Mouse (Mus musculus) CD4-positive helper T cell, adult 2 months (primary cell): ENCODE measurements around the gene Ptprd.
"Not testable (repeated sequence)": the region's sequence is repeated elsewhere in the genome, so short reads cannot be mapped to it uniquely, and the experiment has no call there.

ENCODE experiments used
- DNase-seq: peaks from one replicate; pipeline ENCODE4 v3.0.0-alpha.2; 2012; ENCODE audit warnings: low read depth, missing footprints, low spot score

Ptprd gene

DNA sequence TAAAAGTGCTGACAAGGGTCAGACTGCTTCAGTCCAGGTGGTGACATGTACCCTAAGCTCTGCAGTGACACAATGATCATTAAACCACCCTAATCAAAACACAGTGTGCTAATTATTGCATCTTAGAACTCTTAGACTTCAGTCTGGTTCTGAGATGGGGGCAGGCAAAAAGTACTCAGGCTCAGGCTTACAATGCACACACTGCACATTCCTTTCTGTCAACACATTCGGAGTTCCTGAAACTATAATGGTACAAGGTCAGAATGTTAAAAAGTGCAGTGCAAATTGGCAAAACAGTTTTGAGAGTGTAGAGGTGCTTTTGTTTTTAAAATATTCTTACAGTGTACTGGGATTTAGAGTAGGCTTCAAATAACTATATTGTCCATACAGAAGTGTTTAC, 2167.0 kb downstream of the Ptprd start:
- no peak for DNase-seq

DNA sequence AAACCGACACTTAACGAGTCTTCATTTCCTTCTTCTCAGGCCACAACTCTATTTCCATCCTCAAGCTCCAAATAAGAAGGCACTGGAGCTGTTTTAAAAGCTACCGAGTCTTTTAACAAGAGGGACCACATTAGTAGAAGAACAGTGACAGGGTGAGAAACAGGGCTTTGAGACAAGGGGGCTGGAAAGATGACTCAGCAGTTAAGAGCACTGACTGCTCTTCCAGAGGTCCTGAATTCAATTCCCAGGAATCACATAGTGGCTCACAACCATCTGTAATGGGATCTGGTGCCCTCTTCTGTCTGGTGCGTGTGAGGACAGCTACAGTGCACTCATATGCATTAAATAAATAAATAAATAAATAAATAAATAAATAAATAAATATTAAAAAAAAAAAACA, 2174.6 kb downstream of the Ptprd start:
- DNase-seq: not testable (repeated sequence)

DNA sequence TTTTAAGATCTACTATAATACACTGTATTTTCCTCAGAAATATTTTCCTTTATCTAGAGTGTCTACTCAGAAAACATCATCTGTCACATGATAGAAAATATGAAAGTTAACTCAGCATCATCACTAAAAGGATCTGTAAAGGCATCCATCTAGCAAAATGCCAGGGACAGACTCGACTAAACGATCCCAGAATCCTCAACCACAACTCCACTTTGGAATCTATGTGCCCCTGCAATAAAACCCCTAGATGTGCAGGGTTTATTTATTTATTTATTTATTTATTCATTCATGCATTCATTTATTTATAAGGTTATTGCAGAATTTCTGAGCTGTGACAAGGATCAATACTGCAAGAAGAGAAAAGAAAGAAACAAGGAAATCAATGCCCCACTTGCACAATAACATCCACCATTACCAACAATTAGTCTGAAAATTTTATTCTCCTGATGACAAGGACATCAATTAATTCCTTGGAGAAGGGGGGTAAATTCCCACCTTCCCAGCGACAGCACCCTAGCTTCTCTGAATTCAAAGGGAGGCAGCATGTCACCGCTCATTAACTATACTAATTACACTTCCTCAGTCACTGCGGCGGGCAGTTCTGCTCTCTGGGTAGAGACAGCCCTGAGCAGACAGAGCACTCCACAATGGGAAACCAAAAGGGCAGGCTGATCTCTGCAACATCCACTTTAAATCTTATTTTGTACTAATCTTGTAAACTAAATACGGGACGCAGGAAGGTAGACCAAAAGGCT, 2186.0 kb downstream of the Ptprd start:
- DNase-seq: no peak

DNA sequence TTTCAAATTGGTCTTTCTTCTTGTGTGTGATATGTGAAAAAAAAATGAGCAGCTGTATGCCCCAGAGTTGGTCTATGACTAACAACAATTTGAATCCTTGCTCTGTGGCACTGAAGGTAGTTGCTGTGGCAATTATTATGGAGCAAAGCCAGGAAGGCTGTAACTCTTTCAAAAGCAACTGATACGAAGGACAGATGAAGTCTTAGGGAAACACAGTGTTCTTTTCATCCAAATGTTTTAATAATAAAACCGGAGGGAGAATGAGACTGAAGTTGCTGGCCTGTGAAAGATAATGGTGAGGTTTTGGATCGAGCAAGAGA, 2187.3 kb downstream of the Ptprd start:
- no peak for DNase-seq

DNA sequence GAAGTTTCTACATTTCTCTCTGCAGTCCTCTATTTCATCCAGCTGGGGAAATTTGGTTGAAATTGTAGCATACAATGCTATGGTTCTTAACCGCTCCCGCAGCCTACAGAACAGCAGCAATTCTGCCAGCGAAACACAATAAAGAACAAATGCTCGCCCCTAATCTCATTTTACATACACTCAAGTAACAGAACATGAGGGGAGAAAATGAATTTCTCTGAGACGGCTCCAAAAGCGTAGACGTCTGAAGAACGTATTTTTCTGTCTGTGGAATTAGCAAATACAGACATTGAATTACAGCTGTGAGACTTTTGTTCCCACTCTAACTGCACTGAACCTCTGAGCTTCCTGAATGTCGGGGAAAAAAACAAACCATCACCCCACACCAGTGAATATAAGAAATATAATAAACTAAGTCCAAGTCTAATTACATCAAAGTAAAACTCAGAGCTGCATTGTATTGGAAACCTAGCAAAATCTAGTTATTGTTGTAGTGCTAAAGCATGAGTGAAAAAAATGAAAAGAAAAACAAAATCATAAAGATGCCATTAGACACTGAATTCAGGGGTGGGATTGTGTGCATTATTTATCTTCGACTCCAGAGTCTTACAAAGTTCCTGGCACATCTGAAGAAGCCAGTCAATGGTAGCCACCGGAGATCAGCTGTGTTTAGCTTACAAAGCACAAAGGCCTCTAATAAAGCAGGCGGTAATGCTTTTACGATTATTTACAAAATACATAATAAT, 2187.8 kb downstream of the Ptprd start:
- DNase-seq: no peak

DNA sequence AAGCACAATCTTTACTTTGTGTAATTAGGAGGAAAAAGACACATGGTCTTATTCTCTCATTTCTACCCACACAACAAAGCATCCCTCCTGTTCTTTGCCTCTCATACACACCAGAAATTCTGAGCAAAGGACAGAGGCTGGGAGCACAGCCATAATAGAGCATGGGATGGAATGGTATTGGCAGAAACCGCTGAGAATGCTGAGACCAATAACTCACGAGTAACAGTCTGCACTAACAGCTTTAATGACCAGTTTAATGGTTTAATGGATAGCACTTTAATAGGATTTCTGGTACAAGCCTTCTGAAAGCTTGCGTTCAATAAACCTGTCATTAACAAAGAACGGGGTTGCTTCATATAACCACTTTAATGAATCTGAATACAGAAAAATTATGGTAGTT, 2190.1 kb downstream of the Ptprd start:
- DNase-seq: no peak

DNA sequence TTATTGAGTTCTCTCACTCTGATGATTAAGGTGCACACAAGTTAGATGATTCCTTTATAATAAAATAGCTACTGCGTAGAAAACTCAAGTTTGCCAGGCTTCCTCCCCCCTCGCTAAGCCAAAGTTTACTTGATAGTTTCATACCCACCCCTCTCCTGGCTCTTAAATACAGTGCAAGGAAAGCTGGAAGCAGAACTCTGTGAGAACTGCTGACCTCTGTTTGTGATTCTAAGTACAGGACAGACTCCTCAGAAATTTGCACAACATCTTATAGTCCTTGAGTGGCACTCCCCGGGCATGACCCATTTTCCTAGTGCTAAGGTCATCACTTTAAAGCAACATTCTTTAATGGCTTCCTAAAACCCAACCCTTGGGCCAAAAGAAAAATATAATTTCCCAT, 2196.7 kb downstream of the Ptprd start:
- no peak for DNase-seq

DNA sequence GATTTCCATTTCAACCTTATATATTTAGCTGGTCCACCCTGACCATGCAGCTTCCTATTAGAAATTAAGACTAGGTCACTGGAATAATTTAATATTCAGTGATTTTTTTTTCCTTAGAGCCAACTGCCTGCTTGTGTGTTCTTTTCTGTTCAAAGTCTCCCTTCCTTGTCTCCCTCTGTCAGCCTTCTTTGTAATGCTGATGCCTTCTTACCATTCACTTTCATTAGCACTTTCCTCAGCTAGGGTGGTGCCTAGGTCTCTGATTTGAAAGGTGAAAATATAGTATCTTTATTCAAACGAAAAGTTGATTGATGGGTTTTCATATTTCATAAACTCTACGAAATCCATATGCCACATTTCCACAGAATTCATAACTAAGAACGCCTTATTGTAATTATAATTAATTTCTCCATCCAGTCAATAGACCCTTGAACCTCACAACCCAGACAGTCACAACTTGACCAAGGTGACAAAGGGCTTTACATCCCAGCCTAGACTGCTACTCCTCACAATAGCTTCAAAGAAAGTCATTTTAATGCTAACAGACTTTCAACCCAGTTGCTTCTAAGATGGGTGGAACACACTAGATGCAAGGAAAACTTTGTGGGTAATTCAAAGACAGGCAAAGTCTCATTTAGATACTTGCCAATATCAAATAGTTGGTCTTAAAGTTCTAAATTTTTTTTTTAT, 2197.5 kb downstream of the Ptprd start:
- no peak for DNase-seq

DNA sequence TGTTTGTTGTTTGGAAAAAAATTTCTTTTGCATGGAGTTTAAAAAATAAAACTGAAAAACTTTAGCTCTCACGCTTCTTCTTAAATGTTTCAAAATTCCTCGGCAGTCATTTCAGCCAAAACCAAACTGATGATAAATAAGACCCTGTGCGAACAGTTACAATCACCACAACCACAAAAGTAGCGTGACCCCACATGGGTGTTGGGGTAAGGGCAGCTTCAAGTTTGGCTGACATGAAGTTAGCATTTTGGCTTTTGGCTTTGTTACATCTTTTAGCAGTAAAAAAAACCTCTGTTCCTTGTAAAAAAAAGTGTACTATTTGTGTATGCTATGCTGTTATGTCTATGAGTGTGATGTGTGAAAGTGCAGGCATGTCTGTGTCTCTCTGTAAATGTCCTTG, 2203.2 kb downstream of the Ptprd start:
- no peak for DNase-seq

DNA sequence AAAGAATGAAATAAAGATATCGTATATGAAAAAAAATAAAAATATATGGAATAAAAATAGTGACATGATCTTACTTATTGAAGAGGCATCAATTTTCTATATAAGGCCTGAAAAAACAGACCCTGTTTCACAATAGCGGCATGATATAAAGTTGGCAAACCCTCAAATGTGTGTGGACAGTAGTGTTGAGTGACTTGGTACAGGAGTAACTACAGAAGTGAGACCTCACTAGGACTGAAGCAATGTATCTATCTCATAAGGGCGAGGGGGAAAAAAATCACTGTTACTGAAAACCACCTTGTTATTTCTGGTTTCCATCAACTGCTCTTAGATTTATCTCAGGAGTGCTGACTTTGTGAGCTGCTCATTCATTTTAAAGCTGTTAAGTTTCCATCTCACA, 2204.5 kb downstream of the Ptprd start:
- DNase-seq: no peak

DNA sequence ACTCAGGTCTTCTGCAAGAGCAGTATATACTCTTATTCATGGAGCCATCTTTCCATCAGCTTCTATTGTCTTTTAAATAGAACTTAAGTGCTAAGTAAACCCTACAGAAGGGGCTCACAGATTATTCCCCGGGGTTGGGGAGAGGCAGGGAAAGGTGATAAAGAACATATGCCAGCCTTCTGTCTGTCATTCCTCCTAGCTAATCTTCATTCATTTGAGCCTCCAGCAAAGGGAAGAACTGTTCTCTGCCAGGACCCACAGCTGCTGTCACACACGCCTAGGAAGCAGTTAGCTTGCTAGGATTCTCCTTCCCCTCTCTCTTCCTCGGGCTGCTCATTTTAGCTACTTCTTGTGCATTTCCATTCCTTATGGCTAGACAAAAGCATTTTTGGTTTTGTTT, 2205.0 kb downstream of the Ptprd start:
- no peak for DNase-seq

DNA sequence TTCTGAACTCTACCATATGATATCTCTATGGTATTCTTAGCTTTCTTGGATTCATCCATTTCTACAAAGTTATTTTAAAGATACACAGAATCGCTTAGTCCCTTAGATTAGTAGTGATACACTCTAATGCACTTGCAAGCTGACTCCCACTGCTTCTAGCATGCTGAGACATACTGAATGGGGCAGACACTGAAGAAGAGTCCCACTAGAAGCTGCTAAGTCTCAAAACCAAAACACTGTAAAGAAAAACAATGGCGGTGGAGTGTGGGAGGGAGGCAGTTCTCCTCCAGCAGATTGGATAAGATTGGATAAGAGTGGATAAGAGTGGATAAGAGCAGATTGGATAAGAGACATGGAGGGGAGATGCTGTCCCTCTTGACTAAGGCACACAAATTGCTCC, 2207.6 kb downstream of the Ptprd start:
- DNase-seq: no peak

DNA sequence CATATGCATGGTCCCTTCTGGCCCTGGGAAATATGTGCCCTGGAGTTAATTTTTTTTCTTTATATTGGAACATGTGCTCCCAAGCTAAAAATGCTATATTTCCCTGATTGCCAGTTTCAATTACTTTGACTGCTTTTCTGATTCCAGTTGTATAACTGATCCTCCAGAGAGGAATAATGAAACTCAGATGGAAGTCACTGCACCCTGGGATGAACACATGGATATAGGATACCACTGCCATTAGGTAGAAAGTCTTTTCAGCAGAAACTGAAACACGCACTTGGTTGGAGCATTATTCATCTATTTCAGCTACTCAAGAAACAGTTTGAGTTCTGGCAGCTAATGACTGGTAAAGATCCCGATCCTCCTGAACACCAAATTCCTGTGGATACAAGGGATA, 2211.5 kb downstream of the Ptprd start:
- no peak for DNase-seq

DNA sequence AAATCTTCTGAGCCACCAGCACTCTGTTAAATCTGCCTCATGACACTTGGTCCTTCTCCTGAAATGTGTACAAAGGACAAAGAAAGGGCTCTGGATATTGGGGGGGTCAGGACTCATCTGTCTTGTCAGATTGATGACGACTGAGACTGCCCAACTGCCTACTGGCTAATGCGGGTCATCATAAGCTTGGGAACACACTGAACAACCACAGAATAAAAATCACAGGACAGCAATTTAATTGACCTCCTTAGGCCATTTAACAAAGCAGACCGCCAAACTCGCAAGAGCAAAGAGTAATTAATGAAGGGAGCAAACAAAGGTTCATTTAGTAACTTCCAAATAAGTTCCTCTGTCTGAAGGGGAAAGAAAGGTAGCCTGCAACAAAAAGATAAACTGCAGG, 2215.9 kb downstream of the Ptprd start:
- no peak for DNase-seq

DNA sequence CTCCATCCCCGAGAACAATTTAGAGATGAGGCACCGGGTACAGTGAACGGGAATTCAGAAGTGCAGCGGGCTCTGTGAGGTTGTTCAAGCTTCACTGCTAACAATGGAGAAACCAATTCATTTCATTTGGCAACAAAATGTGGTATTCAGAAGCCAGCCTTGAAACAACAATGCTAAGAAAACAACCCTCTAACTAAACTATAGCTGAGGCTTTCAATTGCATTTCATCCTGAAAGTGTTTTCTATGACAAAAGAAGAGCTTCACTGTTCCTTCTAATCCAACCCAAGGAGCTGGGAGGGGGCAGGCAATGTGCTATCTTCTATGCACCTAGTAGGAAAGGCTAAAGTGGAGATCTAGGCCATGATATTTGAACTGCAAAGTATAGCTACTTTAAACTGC, 2217.2 kb downstream of the Ptprd start:
- DNase-seq: no peak

DNA sequence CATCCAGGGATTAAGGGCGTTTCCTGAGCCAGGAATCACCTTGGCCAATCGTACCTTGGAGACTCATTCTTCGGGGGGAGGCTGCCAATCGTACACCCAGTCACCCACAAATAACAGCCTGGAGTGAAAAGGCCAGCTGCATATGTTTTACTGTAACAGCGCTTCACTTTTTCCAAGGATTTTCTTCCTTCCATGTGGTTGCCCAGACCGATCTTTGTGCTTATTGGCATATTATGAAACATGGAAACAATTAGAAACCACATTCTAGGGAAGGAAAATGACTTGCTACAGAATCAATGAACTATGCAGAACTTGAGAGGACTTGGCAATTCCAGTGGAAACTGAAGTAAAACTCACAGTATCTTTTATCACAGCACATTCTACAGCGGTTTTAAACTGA, 2218.7 kb downstream of the Ptprd start:
- no peak for DNase-seq

DNA sequence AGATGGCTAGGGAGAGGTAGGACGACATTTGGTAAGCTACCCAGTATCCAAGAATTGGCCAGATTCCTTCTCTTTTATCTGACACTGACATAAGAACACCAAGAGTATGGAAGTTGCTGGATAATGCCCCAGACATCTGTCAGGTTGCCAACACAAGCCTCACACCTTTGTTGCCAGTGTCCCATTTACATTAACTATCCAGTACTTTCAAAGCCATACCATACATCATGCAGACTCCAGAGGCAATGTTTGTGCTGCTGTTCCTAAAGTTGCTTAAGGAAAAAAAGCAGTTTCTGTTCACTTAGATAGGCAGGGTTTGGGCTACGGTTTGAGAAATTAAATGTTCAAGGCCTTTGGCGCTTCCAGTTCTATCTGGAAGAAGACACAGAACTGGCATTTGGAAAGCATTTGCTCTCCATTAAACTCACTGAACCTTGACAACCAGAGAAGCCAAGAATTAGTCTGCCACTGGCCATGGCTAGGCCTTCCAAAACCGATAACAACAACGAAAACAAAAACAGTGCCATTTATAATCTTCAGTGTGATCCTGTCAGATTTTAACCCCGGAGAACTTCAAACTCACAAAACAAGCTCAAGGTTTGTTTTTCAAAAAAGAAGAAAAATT, 2220.0 kb downstream of the Ptprd start:
- DNase-seq: no peak

DNA sequence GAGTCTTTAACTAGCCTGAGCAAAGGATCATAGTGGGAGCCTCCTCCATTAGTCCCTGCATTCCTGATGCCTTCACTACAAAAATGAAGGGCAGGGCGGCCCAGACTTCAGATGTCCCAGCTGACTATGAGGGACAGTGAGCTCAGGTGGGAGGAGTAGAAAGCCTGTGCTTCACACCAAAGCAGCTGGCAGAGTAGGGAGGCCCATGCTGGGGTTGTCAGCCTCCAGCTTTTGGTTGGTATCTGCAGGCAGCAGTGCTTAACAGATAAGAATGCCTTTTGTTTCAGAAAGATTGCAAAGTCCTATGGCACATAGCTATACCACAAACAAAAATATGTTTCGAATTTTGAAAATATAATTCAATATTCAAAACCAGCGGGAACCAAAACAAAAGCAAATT, 2237.0 kb downstream of the Ptprd start:
- DNase-seq: no peak

DNA sequence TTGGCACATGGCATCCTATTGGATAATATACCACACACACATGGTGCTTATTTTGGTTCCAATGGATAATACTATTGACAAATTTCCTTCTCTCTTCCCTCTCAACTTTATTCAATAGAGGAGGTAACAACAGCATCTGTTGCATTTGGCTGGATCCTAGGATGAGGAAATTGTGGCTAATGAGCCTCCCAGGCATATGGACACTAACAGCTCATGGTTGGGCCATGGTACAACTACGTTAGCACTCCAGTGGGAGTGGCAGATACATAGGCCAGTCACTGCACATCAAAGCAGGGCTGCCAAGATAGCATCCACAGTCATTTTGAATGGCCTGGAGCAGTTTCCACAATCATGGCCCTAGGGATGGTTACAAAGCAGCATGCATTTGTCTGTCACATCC, 2238.4 kb downstream of the Ptprd start:
- DNase-seq: no peak

DNA sequence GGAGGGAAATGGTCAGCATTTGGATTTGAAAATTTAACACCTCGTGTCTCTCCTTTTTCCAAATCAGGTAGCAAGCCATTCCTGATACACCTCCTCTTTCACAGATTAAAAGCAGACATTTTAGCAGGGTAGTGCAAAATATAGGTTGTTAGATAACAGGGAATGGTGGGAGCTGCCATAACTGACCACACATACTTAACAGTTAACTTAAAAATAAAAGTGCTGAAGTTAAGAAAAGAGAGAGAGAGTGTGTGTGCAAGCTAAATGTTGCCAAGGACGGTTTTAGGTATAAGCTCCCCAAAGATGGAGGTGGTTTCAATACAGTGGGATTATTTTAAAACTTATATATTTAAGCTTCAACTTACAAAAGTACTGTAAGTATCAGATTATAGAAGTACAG, 2241.8 kb downstream of the Ptprd start:
- no peak for DNase-seq

DNA sequence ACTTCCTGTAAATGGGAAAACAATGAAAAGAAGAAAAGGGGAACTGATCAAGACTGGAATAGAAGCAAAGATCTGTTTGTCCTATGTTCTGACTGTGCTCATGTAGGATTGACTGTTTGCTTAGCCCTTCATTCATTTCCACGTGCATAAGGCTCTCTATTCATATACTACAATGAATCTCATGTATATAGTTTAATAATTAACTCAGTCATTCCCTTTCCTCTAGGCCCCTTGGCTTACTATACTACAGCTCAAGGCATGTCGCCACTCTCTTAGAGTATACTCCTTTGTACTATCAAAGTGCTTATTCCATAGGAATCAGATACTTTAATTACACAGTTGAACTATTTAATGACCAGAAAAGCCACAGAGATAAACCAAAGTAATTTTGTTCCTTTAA, 2243.1 kb downstream of the Ptprd start:
- DNase-seq: no peak

DNA sequence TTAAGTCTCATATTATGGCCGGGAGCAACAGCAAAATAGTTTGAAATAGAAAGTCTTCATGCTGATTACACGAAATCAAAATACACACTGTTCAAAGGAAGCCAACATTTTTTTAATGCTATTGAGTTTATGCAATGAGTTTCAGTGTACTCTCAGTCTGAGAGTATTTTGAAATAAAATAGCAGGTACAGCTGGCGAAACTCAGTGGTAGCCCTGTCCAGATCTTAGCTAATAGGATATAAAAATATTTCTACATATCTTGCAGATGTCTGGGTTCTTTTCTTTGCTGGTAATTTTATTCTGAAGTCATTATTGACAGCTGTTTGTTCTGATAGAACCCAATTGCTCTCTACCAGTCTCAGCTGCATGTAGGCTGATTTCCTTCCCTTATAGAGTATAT, 2246.0 kb downstream of the Ptprd start:
- no peak for DNase-seq

DNA sequence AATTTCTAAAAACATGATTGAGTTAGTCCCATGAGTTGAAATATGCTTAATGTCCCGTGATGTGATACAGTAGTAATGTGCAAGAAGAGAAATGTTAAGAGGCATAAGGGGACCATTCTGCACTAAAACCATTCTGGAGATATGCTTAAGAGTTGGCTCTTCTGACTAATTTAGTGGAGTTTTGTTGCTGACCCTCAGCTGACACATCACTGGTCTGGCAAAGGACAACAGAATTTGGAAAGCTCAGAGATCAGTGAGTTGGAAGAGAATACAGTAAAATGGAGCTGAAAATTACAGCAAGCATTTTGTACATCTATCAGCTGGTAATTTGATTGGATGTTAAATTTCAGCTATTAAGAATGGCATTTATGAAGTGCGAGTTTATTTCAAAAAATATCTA, 2248.8 kb downstream of the Ptprd start:
- no peak for DNase-seq
